Mouse (Mus musculus) heart, embryonic 16.5 days (tissue): ENCODE data around the gene Arhgap22. TPM values are rescaled to one million over a fixed set of nuclear protein-coding genes. Genes with fewer than 3 reads are reported as not detected.

Experiments used
- ATAC-seq: fragments of 200-750 bp; cut with Nextera tagmentation; replicated peaks from 2 replicates; pipeline ENCODE4 v1.8.0; 2017; ENCODE audit warnings: moderate number of reproducible peaks; ENCODE audit not compliant: insufficient read depth, low FRiP score; ENCODE audit errors: extremely low read depth
- H3K27ac ChIP-seq: fragments of 300-500 bp; sonication (generic); 2 replicates; pipeline ENCODE4 v1.5.1; 2014; ENCODE audit warnings: mild to moderate bottlenecking, low read length, control low read depth, moderate library complexity
- H3K27me3 ChIP-seq: fragments of 300-500 bp; sonication (generic); 2 replicates; pipeline ENCODE4 v1.6.1; 2014; ENCODE audit warnings: low read length, mixed read lengths; ENCODE audit not compliant: control insufficient read depth, insufficient read depth
- H3K36me3 ChIP-seq: fragments of 300-500 bp; sonication (generic); 2 replicates; pipeline ENCODE4 v1.6.1; 2014; ENCODE audit not compliant: control insufficient read depth, insufficient read depth
- H3K4me1 ChIP-seq: fragments of 300-500 bp; sonication (generic); 2 replicates; pipeline ENCODE4 v1.6.1; 2014; ENCODE audit warnings: low read length, mixed read lengths; ENCODE audit not compliant: control insufficient read depth, insufficient read depth
- H3K4me2 ChIP-seq: fragments of 300-500 bp; sonication (generic); 2 replicates; pipeline ENCODE4 v1.6.1; 2014; ENCODE audit warnings: low read depth, mild to moderate bottlenecking, control low read depth, low read length
- H3K4me3 ChIP-seq: fragments of 300-500 bp; sonication (generic); 2 replicates; pipeline ENCODE4 v1.5.1; 2014; ENCODE audit warnings: mild to moderate bottlenecking, control low read depth, low read length
- H3K9ac ChIP-seq: fragments of 300-500 bp; sonication (generic); 2 replicates; pipeline ENCODE4 v1.6.1; 2014; ENCODE audit warnings: low read length, control low read depth
- H3K9me3 ChIP-seq: fragments of 300-500 bp; sonication (generic); replicated peaks from 2 replicates; pipeline ENCODE4 v1.6.1; 2016; ENCODE audit warnings: low read length; ENCODE audit not compliant: control insufficient read depth
- WGBS: fragments of 180-500 bp; shearing (Covaris S2); extraction: QIAGEN DNeasy Blood & Tissue Kit; methylation state at CpG from one replicate; pipeline ENCODE4 v1.1.7; 2014; 5-methylcytosine and 5-hydroxymethylcytosine counted together
- polyA plus RNA-seq: library from polyadenylated mRNA; unstranded; fragments of >200 nt; fragmentation: Nextera tagmentation; extraction: Ambion mirVana; gene quantifications from 2 replicates; pipeline ENCODE4 v1.2.1, GENCODE M21; 2015

The Arhgap22 gene
- 1.4 and 2.8 TPM in 2 replicates for polyA plus RNA-seq

DNA sequence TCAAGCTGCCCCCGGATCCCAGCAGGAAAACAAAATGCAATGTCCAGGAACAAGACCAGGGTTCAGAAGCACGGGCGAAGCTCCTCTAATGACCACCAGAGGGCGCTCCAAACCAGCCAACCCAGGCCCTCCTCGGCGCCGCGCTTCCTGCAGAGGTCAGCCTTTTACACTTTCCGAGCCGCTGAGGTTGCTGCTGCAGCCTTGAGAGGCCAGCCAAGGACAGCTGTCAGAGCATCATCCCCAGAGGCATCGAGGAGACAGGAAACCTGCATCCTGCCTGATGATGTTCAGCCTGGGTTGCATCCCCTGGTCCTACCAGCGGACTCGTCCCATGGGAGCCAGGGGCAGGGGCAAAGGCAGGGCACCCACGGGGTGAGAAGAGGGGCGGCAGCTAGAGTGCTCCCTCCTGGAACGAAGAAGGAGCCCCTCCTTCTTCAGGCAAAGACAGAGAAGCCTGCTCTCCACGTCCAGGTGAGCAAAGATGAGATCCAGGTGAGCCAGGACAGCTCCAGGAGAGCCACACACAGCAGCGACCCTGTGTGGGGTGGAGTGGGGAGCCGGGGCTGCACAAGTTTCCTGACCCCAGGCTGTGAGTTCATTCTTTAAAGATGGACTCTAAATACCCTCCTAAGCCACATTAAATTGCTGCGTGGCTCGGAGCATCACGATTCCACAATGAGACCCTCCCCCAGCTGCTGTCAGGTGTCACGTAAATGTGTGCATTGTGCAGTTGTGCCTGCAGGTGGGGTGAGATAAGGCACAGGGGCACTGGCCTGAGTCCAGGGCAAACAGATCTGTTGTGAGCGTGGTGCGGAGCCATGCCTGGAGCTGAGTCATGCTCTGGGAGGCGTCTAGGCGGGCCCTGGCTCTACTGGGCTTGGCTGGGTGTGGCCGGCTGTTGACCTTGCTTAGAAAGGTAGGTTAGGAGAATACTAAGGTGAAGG is at the start of gene Arhgap22:
TSS of gene Arhgap22 (plus strand) at position 204 of the 944 bp plus-strand sequence.
- Histone ChIP-seq H3K9ac (no peak within 1 kb of the TSS), H3K9me3 (no peaks in the 10 kb centered on the region), H3K27ac (no peak within 1 kb of the TSS), H3K4me3 (no peak within 1 kb of the TSS), H3K27me3 (peaks cover 10% of the 10 kb centered on the region; the same call in 1 of the 2 replicates), H3K4me2 (peak within 1 kb of the TSS; percentile 4; the same call in 1 of the 2 replicates), H3K4me1 (peaks cover 5% of the 10 kb centered on the region; the same call in 1 of the 2 replicates), H3K36me3 (no peaks in the 10 kb centered on the region)
- peak; percentile 77 for ATAC-seq
- 13% methylated on average over 28 of the region's 28 CpGs for WGBS

DNA sequence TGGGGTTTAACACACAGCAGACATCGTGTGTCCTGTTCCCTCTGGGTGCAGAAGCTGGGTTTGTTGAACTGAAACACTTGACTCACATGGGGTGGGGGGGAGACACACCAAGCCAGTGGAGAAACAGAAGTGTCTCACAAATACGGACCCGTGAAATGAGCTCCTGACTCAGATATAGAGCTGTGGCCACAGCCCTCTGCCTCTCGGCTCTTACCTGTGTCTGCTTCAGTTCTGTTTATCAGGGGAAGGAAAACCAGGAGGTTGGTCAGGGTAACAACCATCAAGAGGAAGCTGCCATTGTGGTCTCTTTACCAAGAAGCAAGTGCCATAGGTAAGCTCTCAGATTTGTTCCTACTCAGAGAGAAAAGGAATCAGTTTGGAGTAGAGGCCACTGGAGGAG is 45.1 kb upstream of the Arhgap22 start:
- H3K4me3 ChIP-seq = no peak overlapping the region
- H3K4me1 ChIP-seq = no peaks in the 10 kb centered on the region
- 80% methylated on average over 4 of the region's 4 CpGs for WGBS
- no peak overlapping the region for H3K4me2 ChIP-seq
- H3K27me3 ChIP-seq = no peaks in the 10 kb centered on the region
- no peak for ATAC-seq
- no peak overlapping the region for H3K9ac ChIP-seq
- H3K36me3 ChIP-seq = no peaks in the 10 kb centered on the region
- H3K9me3 ChIP-seq = no peaks in the 10 kb centered on the region
- no peak overlapping the region for H3K27ac ChIP-seq

DNA sequence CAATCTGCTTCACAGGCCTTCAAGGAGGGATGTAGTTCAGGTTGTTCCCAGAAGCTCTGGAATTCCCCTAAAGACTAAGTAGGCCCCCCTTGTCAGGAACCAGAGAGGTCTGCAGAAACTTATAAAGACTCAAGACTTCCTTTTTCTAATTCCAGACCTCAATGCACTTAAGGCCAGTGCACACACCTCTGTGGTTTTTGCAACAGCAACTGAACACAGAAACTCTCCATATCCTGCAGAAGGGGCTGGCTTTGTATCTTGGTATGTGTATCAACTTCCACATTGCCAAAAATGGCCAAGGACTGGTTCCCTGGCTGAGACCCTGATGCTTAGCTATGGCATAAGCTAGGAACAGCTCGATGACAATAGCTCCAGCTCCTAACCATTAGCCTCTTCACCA is 41.9 kb upstream of the Arhgap22 start:
- 58% methylated on average over 1 of the region's 1 CpGs for whole genome bisulfite sequencing

DNA sequence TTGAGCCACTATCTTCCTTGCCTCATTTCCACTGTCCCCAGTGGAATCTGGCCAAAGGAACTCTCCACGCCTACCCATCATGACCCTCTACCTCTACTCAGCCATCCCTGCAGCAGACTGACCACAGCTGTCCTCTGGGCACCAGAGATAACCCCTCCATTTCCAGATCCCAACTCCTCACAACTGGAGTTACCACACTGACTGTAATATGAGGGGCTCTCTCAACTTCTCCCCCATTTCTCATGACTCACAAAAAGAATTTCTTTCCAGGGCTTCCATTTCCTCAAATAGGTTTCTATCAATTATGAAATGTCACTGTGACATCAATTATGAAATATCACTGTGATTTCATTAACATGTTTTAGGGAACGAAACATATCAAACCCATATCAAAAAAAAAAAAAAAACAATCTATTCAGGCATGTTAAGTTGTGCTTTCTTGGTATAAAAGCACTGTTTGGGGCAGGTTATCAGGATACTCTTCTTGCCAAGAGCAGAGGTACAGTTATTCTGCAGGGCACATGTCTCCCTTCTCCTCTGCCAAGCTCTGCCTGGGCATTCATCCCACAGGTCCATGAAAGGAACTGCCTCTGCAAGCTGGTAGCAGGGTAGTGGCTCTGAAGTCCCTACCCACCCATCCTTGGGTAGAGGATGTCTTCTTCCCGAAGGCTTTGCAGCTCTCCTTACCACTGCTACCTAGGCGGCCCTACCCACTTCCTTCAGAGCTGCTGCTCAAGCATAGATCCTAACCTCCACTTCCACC is 38.6 kb upstream of the Arhgap22 start:
- WGBS = 82% methylated on average over 4 of the region's 4 CpGs
- no peak for ATAC-seq
- H3K9me3 ChIP-seq = no peaks in the 10 kb centered on the region

More for the DNA sequence above, 41.9 kb upstream of the Arhgap22 start:
- Histone ChIP-seq H3K27ac (no peak overlapping the region), H3K9me3 (no peaks in the 10 kb centered on the region), H3K9ac (no peak overlapping the region), H3K4me2 (no peak overlapping the region), H3K4me1 (no peaks in the 10 kb centered on the region), H3K27me3 (no peaks in the 10 kb centered on the region), H3K4me3 (no peak overlapping the region), H3K36me3 (no peaks in the 10 kb centered on the region)
- no peak for ATAC-seq

DNA sequence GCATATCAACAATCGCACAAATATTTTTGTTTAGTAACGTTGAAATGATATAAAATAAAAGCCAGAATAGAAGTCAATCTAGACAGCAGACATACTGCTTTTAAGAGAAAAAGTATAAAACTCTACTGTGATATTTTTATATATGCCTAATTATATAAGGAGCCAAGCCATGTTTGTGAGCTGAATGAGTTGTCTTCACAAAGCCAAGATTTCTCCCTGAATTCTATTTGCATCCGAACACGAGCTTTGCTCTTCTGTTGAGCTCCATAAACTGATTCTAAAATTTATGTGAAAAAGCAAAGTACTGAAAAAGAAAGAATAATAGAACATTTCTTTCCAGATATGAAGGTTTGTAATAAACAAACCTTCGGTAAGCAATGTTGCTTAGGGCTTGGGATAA is 33.7 kb upstream of the Arhgap22 start:
- H3K27ac ChIP-seq = no peak overlapping the region
- ATAC-seq = no peak
- WGBS = 82% methylated on average over 5 of the region's 5 CpGs

More for the DNA sequence above, 38.6 kb upstream of the Arhgap22 start:
- no peak overlapping the region for H3K9ac ChIP-seq
- H3K4me2 ChIP-seq = no peak overlapping the region
- H3K27me3 ChIP-seq = no peaks in the 10 kb centered on the region
- no peaks in the 10 kb centered on the region for H3K4me1 ChIP-seq
- H3K27ac ChIP-seq = no peak overlapping the region
- H3K4me3 ChIP-seq = no peak overlapping the region
- no peaks in the 10 kb centered on the region for H3K36me3 ChIP-seq

DNA sequence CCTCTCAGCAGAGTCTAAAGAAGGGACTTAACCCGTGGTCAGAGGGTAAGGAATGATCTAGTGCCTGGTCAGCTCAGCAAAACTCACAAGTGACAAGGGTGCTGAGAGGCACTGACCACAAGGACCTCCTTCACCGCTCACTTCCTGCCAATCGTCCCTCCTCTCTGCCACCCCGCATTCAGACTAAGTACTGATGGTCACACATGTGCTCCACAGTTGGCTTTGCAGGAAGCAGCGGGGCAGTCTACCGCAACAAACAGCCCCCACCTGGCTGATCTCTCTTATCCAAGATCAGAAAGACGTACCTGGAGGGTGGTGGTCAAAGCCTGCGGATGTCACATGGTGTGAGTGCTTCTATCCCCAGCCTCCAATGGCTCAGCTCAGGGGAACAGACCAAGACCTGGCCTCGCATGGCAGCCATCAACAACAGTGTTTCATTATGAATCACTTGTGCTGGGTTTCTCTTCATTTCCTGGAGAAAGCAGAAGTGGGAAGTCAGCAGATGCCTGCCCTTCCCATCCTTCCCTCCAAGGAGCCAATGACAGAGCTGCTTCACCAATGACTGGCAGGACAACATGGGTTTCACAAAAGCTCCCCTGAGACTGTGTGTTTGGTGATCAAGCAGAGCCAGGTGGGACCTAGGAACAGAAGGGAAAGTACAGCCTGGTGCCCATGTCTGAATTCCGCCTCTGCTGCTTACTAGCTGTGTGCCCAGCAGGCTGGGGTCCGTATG is 28.6 kb upstream of the Arhgap22 start, which contains the start of gene Wdfy4:
TSS of gene Wdfy4 (minus strand) at position 441 of the 733 bp plus-strand sequence.
- H3K4me1 ChIP-seq = no peaks in the 10 kb centered on the region
- peak within 1 kb of the TSS; percentile 27 for H3K4me3 ChIP-seq
- peak within 1 kb of the TSS; percentile 15 for H3K4me2 ChIP-seq
- no peak within 1 kb of the TSS; the same call in 1 of the 2 replicates for H3K9ac ChIP-seq
- H3K27me3 ChIP-seq = no peaks in the 10 kb centered on the region
- H3K9me3 ChIP-seq = 0 out of 2 replicates have a peak, but pooled peaks cover 2% of the 10 kb centered on the region
- H3K36me3 ChIP-seq = no peaks in the 10 kb centered on the region
- ATAC-seq = no peak
- H3K27ac ChIP-seq = no peak within 1 kb of the TSS
- WGBS = 76% methylated on average over 11 of the region's 11 CpGs

More for the DNA sequence above, 33.7 kb upstream of the Arhgap22 start:
- H3K9me3 ChIP-seq = 0 out of 2 replicates have a peak, but pooled peaks cover 2% of the 10 kb centered on the region
- no peak overlapping the region for H3K9ac ChIP-seq
- no peaks in the 10 kb centered on the region for H3K36me3 ChIP-seq
- H3K4me2 ChIP-seq = no peak overlapping the region
- H3K4me1 ChIP-seq = no peaks in the 10 kb centered on the region
- H3K27me3 ChIP-seq = no peaks in the 10 kb centered on the region
- no peak overlapping the region for H3K4me3 ChIP-seq

DNA sequence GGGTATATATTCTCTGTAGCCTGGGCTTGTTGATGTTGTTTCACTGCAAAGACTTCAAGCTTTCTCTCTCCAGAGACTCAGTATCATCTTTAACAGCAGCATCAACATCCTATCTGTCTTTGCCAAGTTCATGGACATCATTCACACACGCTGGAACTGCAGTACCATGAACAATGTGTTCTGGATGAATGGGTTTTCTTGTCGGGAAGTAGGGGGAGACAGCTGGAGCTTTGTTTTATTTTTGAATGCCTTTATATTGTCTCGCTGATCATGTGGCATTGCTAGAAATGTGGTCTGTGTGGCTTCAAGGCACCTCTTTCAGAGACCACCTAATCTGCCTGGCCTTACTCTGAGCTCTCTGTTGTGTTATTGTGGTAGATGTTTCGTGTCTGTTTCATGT is 26.6 kb upstream of the Arhgap22 start:
- H3K27me3 ChIP-seq = no peaks in the 10 kb centered on the region
- no peak for ATAC-seq
- H3K36me3 ChIP-seq = no peaks in the 10 kb centered on the region
- 55% methylated on average over 4 of the region's 4 CpGs for WGBS
- 0 out of 2 replicates have a peak, but pooled peaks cover 2% of the 10 kb centered on the region for H3K9me3 ChIP-seq
- no peaks in the 10 kb centered on the region for H3K4me1 ChIP-seq
- no peak overlapping the region for H3K4me3 ChIP-seq
- no peak overlapping the region for H3K9ac ChIP-seq
- H3K27ac ChIP-seq = no peak overlapping the region
- no peak overlapping the region for H3K4me2 ChIP-seq

DNA sequence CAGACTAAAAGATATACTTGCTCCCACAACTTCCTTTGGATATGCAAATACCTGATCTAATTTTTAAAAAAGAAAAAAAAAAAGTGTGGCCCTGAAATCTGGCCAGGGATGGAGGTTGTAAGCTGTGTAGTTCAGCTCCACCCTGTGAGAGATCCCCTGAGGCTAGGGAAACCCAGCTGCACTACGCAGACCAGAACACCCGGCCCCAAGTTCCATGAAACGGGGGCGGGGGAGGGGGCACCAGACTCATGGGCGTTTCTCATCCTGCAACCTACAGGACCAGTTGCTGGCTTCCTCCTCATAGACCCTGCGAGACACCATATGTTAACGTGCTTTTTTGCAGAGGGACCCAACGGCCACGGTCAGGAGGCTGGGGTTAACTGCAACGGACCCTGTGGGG is 24.6 kb upstream of the Arhgap22 start:
- Histone ChIP-seq H3K27ac (no peak overlapping the region), H3K4me3 (no peak overlapping the region), H3K9ac (no peak overlapping the region), H3K9me3 (no peaks in the 10 kb centered on the region), H3K36me3 (no peaks in the 10 kb centered on the region), H3K27me3 (no peaks in the 10 kb centered on the region), H3K4me2 (no peak overlapping the region), H3K4me1 (no peaks in the 10 kb centered on the region)
- ATAC-seq = no peak
- 72% methylated on average over 10 of the region's 10 CpGs for WGBS
